Mouse (Mus musculus) kidney, embryonic 16.5 days (tissue): ENCODE measurements around the gene Tex9. TPM values are rescaled to one million over a fixed set of nuclear protein-coding genes. Genes with fewer than 3 reads are reported as not detected.
A peak's percentile ranks its signal among the peaks of the same experiment; 100 is the strongest.

Experiments used
- ATAC-seq: fragments of 200-750 bp; cut with Nextera tagmentation; 2 replicates; pipeline ENCODE4 v1.8.0; 2017; ENCODE audit warnings: moderate TSS enrichment; ENCODE audit not compliant: low FRiP score, low TSS enrichment
- H3K27ac ChIP-seq: fragments of 300-500 bp; sonication (generic); 2 replicates; pipeline ENCODE4 v1.5.1; 2014; ENCODE audit warnings: low read length
- H3K27me3 ChIP-seq: fragments of 300-500 bp; sonication (generic); 2 replicates; pipeline ENCODE4 v1.6.1; 2014; ENCODE audit warnings: low read length, control low read depth, mixed read lengths; ENCODE audit not compliant: insufficient read depth
- H3K36me3 ChIP-seq: fragments of 300-500 bp; sonication (generic); 2 replicates; pipeline ENCODE4 v1.6.1; 2014; ENCODE audit warnings: low read length, control low read depth, mixed read lengths; ENCODE audit not compliant: insufficient read depth
- H3K4me1 ChIP-seq: fragments of 300-500 bp; sonication (generic); 2 replicates; pipeline ENCODE4 v1.6.1; 2014; ENCODE audit warnings: low read length, control low read depth, mixed read lengths; ENCODE audit not compliant: insufficient read depth
- H3K4me2 ChIP-seq: fragments of 300-500 bp; sonication (generic); replicated peaks from 2 replicates; pipeline ENCODE4 v1.6.1; 2014; ENCODE audit warnings: low read depth, low read length
- H3K4me3 ChIP-seq: fragments of 300-500 bp; sonication (generic); 2 replicates; pipeline ENCODE4 v1.5.1; 2014; ENCODE audit warnings: mild to moderate bottlenecking, low read length
- H3K9ac ChIP-seq: fragments of 300-500 bp; sonication (generic); replicated peaks from 2 replicates; pipeline ENCODE4 v1.6.1; 2014; ENCODE audit warnings: low read length
- H3K9me3 ChIP-seq: fragments of 300-500 bp; sonication (generic); 2 replicates; pipeline ENCODE4 v1.6.1; 2016; ENCODE audit warnings: low read length, control low read depth
- WGBS: fragments of 180-500 bp; shearing (Covaris S2); extraction: QIAGEN DNeasy Blood & Tissue Kit; methylation state at CpG from one replicate; pipeline ENCODE4 v1.1.7; 2014; 5-methylcytosine and 5-hydroxymethylcytosine counted together
- polyA plus RNA-seq: library from polyadenylated mRNA; unstranded; fragments of >200 nt; fragmentation: Nextera tagmentation; extraction: Ambion mirVana; gene quantifications from 2 replicates; pipeline ENCODE4 v1.2.1, GENCODE M21; 2015

Gene Tex9
- polyA plus RNA-seq: 28.2 and 38.3 TPM in 2 replicates

- peak; percentile 59; the same call in 1 of the 2 replicates for ATAC-seq
- no peaks in the 10 kb centered on the region for H3K9me3 ChIP-seq
- H3K4me2 ChIP-seq: peak within 1 kb of the TSS; percentile 77
Measured at GRCm38 (mm10) chr9:72492194-72492565, at the start of gene Tex9. Gene Tex9 (minus strand): TSS chr9:72492212.

GRCm38 (mm10) chr9:72537086-72537485 is 45.1 kb upstream of the Tex9 start:
- Histone ChIP-seq H3K9ac (no peak overlapping the region), H3K27me3 (no peaks in the 10 kb centered on the region), H3K4me3 (no peak overlapping the region), H3K36me3 (peaks cover 5% of the 10 kb centered on the region; the same call in 1 of the 2 replicates), H3K4me1 (0 out of 2 replicates have a peak, but pooled peaks cover 3% of the 10 kb centered on the region), H3K4me2 (no peak overlapping the region), H3K9me3 (no peaks in the 10 kb centered on the region), H3K27ac (no peak overlapping the region)
- no peak for ATAC-seq
- WGBS: 52% methylated on average over 1 of the region's 1 CpGs

More at GRCm38 (mm10) chr9:72492194-72492565, at the start of gene Tex9:
- Histone ChIP-seq H3K4me1 (peaks cover 10% of the 10 kb centered on the region), H3K36me3 (no peaks in the 10 kb centered on the region), H3K27ac (peak within 1 kb of the TSS; percentile 88), H3K4me3 (peak within 1 kb of the TSS; percentile 79), H3K9ac (peak within 1 kb of the TSS; percentile 84), H3K27me3 (no peaks in the 10 kb centered on the region)
- WGBS: 12% methylated on average over 6 of the region's 6 CpGs

GRCm38 (mm10) chr9:72535394-72535793 is 43.4 kb upstream of the Tex9 start:
- ATAC-seq: no peak
- Histone ChIP-seq H3K27me3 (no peaks in the 10 kb centered on the region), H3K4me1 (peaks cover 12% of the 10 kb centered on the region), H3K27ac (no peak overlapping the region), H3K9ac (no peak overlapping the region), H3K4me3 (no peak overlapping the region), H3K9me3 (no peaks in the 10 kb centered on the region), H3K36me3 (peaks cover 3% of the 10 kb centered on the region; the same call in 1 of the 2 replicates), H3K4me2 (no peak overlapping the region)
- WGBS: 77% methylated on average over 3 of the region's 3 CpGs

- H3K27me3 ChIP-seq: no peaks in the 10 kb centered on the region
- H3K9me3 ChIP-seq: no peaks in the 10 kb centered on the region
- no peak overlapping the region for H3K27ac ChIP-seq
- 76% methylated on average over 2 of the region's 2 CpGs for WGBS
- no peak overlapping the region for H3K4me2 ChIP-seq
- H3K36me3 ChIP-seq: no peaks in the 10 kb centered on the region
- H3K4me3 ChIP-seq: no peak overlapping the region
- no peak for ATAC-seq
- H3K4me1 ChIP-seq: peaks cover 12% of the 10 kb centered on the region
- no peak overlapping the region for H3K9ac ChIP-seq
Measured at GRCm38 (mm10) chr9:72534985-72535384, 43.0 kb upstream of the Tex9 start.

GRCm38 (mm10) chr9:72533089-72533415 is 41.0 kb upstream of the Tex9 start:
- Histone ChIP-seq H3K9ac (peak overlapping the region; percentile 99), H3K9me3 (no peaks in the 10 kb centered on the region), H3K27ac (peak overlapping the region; percentile 99), H3K4me3 (peak overlapping the region; percentile 98), H3K4me2 (peak overlapping the region; percentile 54), H3K27me3 (no peaks in the 10 kb centered on the region), H3K36me3 (no peaks in the 10 kb centered on the region), H3K4me1 (peaks cover 12% of the 10 kb centered on the region)
- peak; percentile 12; the same call in 1 of the 2 replicates for ATAC-seq
- WGBS: 0% methylated on average over 2 of the region's 2 CpGs

GRCm38 (mm10) chr9:72532381-72533088 is 40.5 kb upstream of the Tex9 start:
- 0% methylated on average over 48 of the region's 55 CpGs for WGBS
- Histone ChIP-seq H3K9ac (peak overlapping the region; percentile 99), H3K9me3 (no peaks in the 10 kb centered on the region), H3K4me2 (peak overlapping the region; percentile 54), H3K4me3 (peak overlapping the region; percentile 98), H3K27ac (peak overlapping the region; percentile 99), H3K36me3 (no peaks in the 10 kb centered on the region), H3K27me3 (no peaks in the 10 kb centered on the region), H3K4me1 (peaks cover 12% of the 10 kb centered on the region)
- peak; percentile 50 for ATAC-seq

GRCm38 (mm10) chr9:72531996-72532380 is 40.0 kb upstream of the Tex9 start, which contains the start of gene Rfx7:
Gene Rfx7 (plus strand): TSS chr9:72532240.
- Histone ChIP-seq H3K36me3 (no peaks in the 10 kb centered on the region), H3K27ac (peak within 1 kb of the TSS; percentile 99), H3K4me3 (peak within 1 kb of the TSS; percentile 98), H3K4me2 (peak within 1 kb of the TSS; percentile 54), H3K27me3 (no peaks in the 10 kb centered on the region), H3K9me3 (no peaks in the 10 kb centered on the region), H3K4me1 (peaks cover 12% of the 10 kb centered on the region), H3K9ac (peak within 1 kb of the TSS; percentile 99)
- peak; percentile 92 for ATAC-seq
- 0% methylated on average over 22 of the region's 63 CpGs for WGBS

- ATAC-seq: peak; percentile 91
- no peaks in the 10 kb centered on the region for H3K36me3 ChIP-seq
- H3K9ac ChIP-seq: peak overlapping the region; percentile 99
- peaks cover 12% of the 10 kb centered on the region for H3K4me1 ChIP-seq
- peak overlapping the region; percentile 98 for H3K4me3 ChIP-seq
- H3K9me3 ChIP-seq: no peaks in the 10 kb centered on the region
- peak overlapping the region; percentile 99 for H3K27ac ChIP-seq
- peak overlapping the region; percentile 54 for H3K4me2 ChIP-seq
- H3K27me3 ChIP-seq: no peaks in the 10 kb centered on the region
- 2% methylated on average over 34 of the region's 35 CpGs for whole genome bisulfite sequencing
Measured at GRCm38 (mm10) chr9:72531291-72531995, 39.4 kb upstream of the Tex9 start.

GRCm38 (mm10) chr9:72530824-72531223 is 38.8 kb upstream of the Tex9 start:
- peak overlapping the region; percentile 54 for H3K4me2 ChIP-seq
- peak overlapping the region; percentile 99 for H3K27ac ChIP-seq
- H3K36me3 ChIP-seq: no peaks in the 10 kb centered on the region
- no peaks in the 10 kb centered on the region for H3K27me3 ChIP-seq
- peak overlapping the region; percentile 98; the same call in 1 of the 2 replicates for H3K4me3 ChIP-seq
- peak; percentile 20 for ATAC-seq
- H3K9me3 ChIP-seq: no peaks in the 10 kb centered on the region
- 28% methylated on average over 4 of the region's 4 CpGs for WGBS
- peaks cover 12% of the 10 kb centered on the region for H3K4me1 ChIP-seq
- H3K9ac ChIP-seq: peak overlapping the region; percentile 99

GRCm38 (mm10) chr9:72530237-72530636 is 38.2 kb upstream of the Tex9 start:
- no peaks in the 10 kb centered on the region for H3K9me3 ChIP-seq
- no peak overlapping the region for H3K9ac ChIP-seq
- H3K27me3 ChIP-seq: no peaks in the 10 kb centered on the region
- H3K27ac ChIP-seq: 0 out of 2 replicates have a peak overlapping the region, but pooled peaks have one; percentile 99
- no peak overlapping the region for H3K4me3 ChIP-seq
- ATAC-seq: no peak
- H3K36me3 ChIP-seq: no peaks in the 10 kb centered on the region
- H3K4me1 ChIP-seq: peaks cover 12% of the 10 kb centered on the region
- WGBS: under 1% methylated on average over 12 of the region's 12 CpGs
- peak overlapping the region; percentile 54 for H3K4me2 ChIP-seq
